Mouse (Mus musculus): ENCODE data around the gene Fau. TPM values are rescaled to one million over a fixed set of nuclear protein-coding genes. Genes with fewer than 3 reads are reported as not detected.

Gene Fau
- polyA plus RNA-seq, 1 experiment from 2014 or later = 773 TPM

GRCm38 (mm10) chr19:6069851-6070250, 12.2 kb downstream of the Fau start:
- no peak overlapping the region for H3K4me3 ChIP-seq (ENCODE audit: low read depth, low read length)
- no peak overlapping the region for H3K9ac ChIP-seq (replicated peaks; ENCODE audit: low read length)
- H3K27me3 ChIP-seq (ENCODE audit: control insufficient read depth, insufficient read depth, low read length) = no peaks in the 10 kb centered on the region
- no peak overlapping the region for H3K4me2 ChIP-seq (ENCODE audit: low read depth, low read length)
- H3K36me3 ChIP-seq (replicated peaks; ENCODE audit: control insufficient read depth, insufficient read depth, low read depth, low read length) = no peaks in the 10 kb centered on the region; the same call in none of the 2 replicates
- DNase-seq (ENCODE audit: low spot score) (no peak), ATAC-seq (replicated peaks; ENCODE audit: insufficient number of reproducible peaks, low FRiP score, low TSS enrichment, low read depth) (no peak)
- H3K27ac ChIP-seq (replicated peaks; ENCODE audit: low read depth, low read length) = no peak overlapping the region
- H3K9me3 ChIP-seq (replicated peaks; ENCODE audit: control insufficient read depth, low read length) = no peaks in the 10 kb centered on the region
- H3K4me1 ChIP-seq (ENCODE audit: control insufficient read depth, insufficient read depth, low read length) = peaks cover 2% of the 10 kb centered on the region
- 92% methylated on average over 10 of the region's 10 CpGs for WGBS

- no peaks in the 10 kb centered on the region for H3K9me3 ChIP-seq (replicated peaks; ENCODE audit: control insufficient read depth, low read length)
- WGBS = 91% methylated on average over 31 of the region's 31 CpGs
- no peak overlapping the region for H3K27ac ChIP-seq (replicated peaks; ENCODE audit: low read depth, low read length)
- H3K4me2 ChIP-seq (ENCODE audit: low read depth, low read length) = no peak overlapping the region
- no peak overlapping the region for H3K9ac ChIP-seq (replicated peaks; ENCODE audit: low read length)
- ATAC-seq (replicated peaks; ENCODE audit: insufficient number of reproducible peaks, low FRiP score, low TSS enrichment, low read depth) = no peak
- peaks cover 2% of the 10 kb centered on the region for H3K4me1 ChIP-seq (ENCODE audit: control insufficient read depth, insufficient read depth, low read length)
- DNase-seq (ENCODE audit: low spot score) = no peak
- no peak overlapping the region for H3K4me3 ChIP-seq (ENCODE audit: low read depth, low read length)
- no peaks in the 10 kb centered on the region for H3K27me3 ChIP-seq (ENCODE audit: control insufficient read depth, insufficient read depth, low read length)
- H3K36me3 ChIP-seq (replicated peaks; ENCODE audit: control insufficient read depth, insufficient read depth, low read depth, low read length) = no peaks in the 10 kb centered on the region; the same call in none of the 2 replicates
Measured at GRCm38 (mm10) chr19:6070571-6071250, 13.1 kb downstream of the Fau start.

- H3K27me3 ChIP-seq (ENCODE audit: control insufficient read depth, insufficient read depth, low read length) = no peaks in the 10 kb centered on the region
- WGBS = 93% methylated on average over 19 of the region's 19 CpGs
- no peak overlapping the region for H3K4me3 ChIP-seq (ENCODE audit: low read depth, low read length)
- H3K4me2 ChIP-seq (ENCODE audit: low read depth, low read length) = no peak overlapping the region
- no peaks in the 10 kb centered on the region for H3K9me3 ChIP-seq (replicated peaks; ENCODE audit: control insufficient read depth, low read length)
- ATAC-seq (replicated peaks; ENCODE audit: insufficient number of reproducible peaks, low FRiP score, low TSS enrichment, low read depth) (no peak), DNase-seq (ENCODE audit: low spot score) (no peak)
- no peaks in the 10 kb centered on the region; the same call in none of the 2 replicates for H3K36me3 ChIP-seq (replicated peaks; ENCODE audit: control insufficient read depth, insufficient read depth, low read depth, low read length)
- no peak overlapping the region for H3K9ac ChIP-seq (replicated peaks; ENCODE audit: low read length)
- H3K27ac ChIP-seq (replicated peaks; ENCODE audit: low read depth, low read length) = no peak overlapping the region
- peaks cover 2% of the 10 kb centered on the region for H3K4me1 ChIP-seq (ENCODE audit: control insufficient read depth, insufficient read depth, low read length)
Measured at GRCm38 (mm10) chr19:6071261-6071660, 13.6 kb downstream of the Fau start.

GRCm38 (mm10) chr19:6073889-6074288, 16.2 kb downstream of the Fau start:
- ATAC-seq (replicated peaks; ENCODE audit: insufficient number of reproducible peaks, low FRiP score, low TSS enrichment, low read depth) (no peak), DNase-seq (ENCODE audit: low spot score) (no peak)
- H3K27me3 ChIP-seq (ENCODE audit: control insufficient read depth, insufficient read depth, low read length) = no peaks in the 10 kb centered on the region
- H3K9me3 ChIP-seq (replicated peaks; ENCODE audit: control insufficient read depth, low read length) = no peaks in the 10 kb centered on the region
- H3K27ac ChIP-seq (replicated peaks; ENCODE audit: low read depth, low read length) = no peak overlapping the region
- no peak overlapping the region for H3K4me3 ChIP-seq (ENCODE audit: low read depth, low read length)
- H3K9ac ChIP-seq (replicated peaks; ENCODE audit: low read length) = no peak overlapping the region
- 91% methylated on average over 5 of the region's 5 CpGs for WGBS
- no peaks in the 10 kb centered on the region; the same call in 1 of the 2 replicates for H3K4me1 ChIP-seq (ENCODE audit: control insufficient read depth, insufficient read depth, low read length)
- no peaks in the 10 kb centered on the region; the same call in none of the 2 replicates for H3K36me3 ChIP-seq (replicated peaks; ENCODE audit: control insufficient read depth, insufficient read depth, low read depth, low read length)
- no peak overlapping the region for H3K4me2 ChIP-seq (ENCODE audit: low read depth, low read length)

- Histone ChIP-seq H3K36me3 (replicated peaks; ENCODE audit: control insufficient read depth, insufficient read depth, low read depth, low read length) (no peaks in the 10 kb centered on the region; the same call in 1 of the 2 replicates), H3K4me2 (ENCODE audit: low read depth, low read length) (peak within 1 kb of the TSS; percentile 77), H3K4me3 (ENCODE audit: low read depth, low read length) (peak within 1 kb of the TSS; percentile 72), H3K27ac (replicated peaks; ENCODE audit: low read depth, low read length) (peak within 1 kb of the TSS; percentile 53; the same call in 1 of the 2 replicates), H3K9ac (replicated peaks; ENCODE audit: low read length) (peak within 1 kb of the TSS; percentile 86), H3K27me3 (ENCODE audit: control insufficient read depth, insufficient read depth, low read length) (no peaks in the 10 kb centered on the region), H3K4me1 (ENCODE audit: control insufficient read depth, insufficient read depth, low read length) (no peaks in the 10 kb centered on the region), H3K9me3 (replicated peaks; ENCODE audit: control insufficient read depth, low read length) (no peaks in the 10 kb centered on the region)
- under 1% methylated on average over 33 of the region's 33 CpGs for WGBS
- DNase-seq (ENCODE audit: low spot score) (peak; percentile 93), ATAC-seq (replicated peaks; ENCODE audit: insufficient number of reproducible peaks, low FRiP score, low TSS enrichment, low read depth) (peak; percentile 71)
Measured at GRCm38 (mm10) chr19:6076564-6077393, 19.1 kb downstream of the Fau start, which contains the start of gene Vps51. Gene Vps51 (minus strand): TSS chr19:6077231.

GRCm38 (mm10) chr19:6079983-6080480, 22.4 kb downstream of the Fau start, which contains the start of gene Tmem262:
Gene Tmem262 (plus strand): TSS chr19:6080033.
- Histone ChIP-seq H3K27ac (replicated peaks; ENCODE audit: low read depth, low read length) (no peak within 1 kb of the TSS), H3K4me1 (ENCODE audit: control insufficient read depth, insufficient read depth, low read length) (no peaks in the 10 kb centered on the region), H3K36me3 (replicated peaks; ENCODE audit: control insufficient read depth, insufficient read depth, low read depth, low read length) (peaks cover 3% of the 10 kb centered on the region; the same call in 1 of the 2 replicates), H3K9ac (replicated peaks; ENCODE audit: low read length) (no peak within 1 kb of the TSS; the same call in 1 of the 2 replicates), H3K4me3 (ENCODE audit: low read depth, low read length) (no peak within 1 kb of the TSS), H3K4me2 (ENCODE audit: low read depth, low read length) (no peak within 1 kb of the TSS; the same call in 1 of the 2 replicates), H3K27me3 (ENCODE audit: control insufficient read depth, insufficient read depth, low read length) (no peaks in the 10 kb centered on the region), H3K9me3 (replicated peaks; ENCODE audit: control insufficient read depth, low read length) (no peaks in the 10 kb centered on the region)
- ATAC-seq (replicated peaks; ENCODE audit: insufficient number of reproducible peaks, low FRiP score, low TSS enrichment, low read depth) (no peak), DNase-seq (ENCODE audit: low spot score) (no peak)
- 92% methylated on average over 12 of the region's 12 CpGs for WGBS

- DNase-seq (ENCODE audit: low spot score) = no peak
- 87% methylated on average over 9 of the region's 9 CpGs for WGBS
- Histone ChIP-seq H3K4me3 (ENCODE audit: low read depth, low read length) (no peak within 1 kb of the TSS), H3K36me3 (replicated peaks; ENCODE audit: control insufficient read depth, insufficient read depth, low read depth, low read length) (peaks cover 4% of the 10 kb centered on the region), H3K9me3 (replicated peaks; ENCODE audit: control insufficient read depth, low read length) (no peaks in the 10 kb centered on the region), H3K4me1 (ENCODE audit: control insufficient read depth, insufficient read depth, low read length) (no peaks in the 10 kb centered on the region), H3K27me3 (ENCODE audit: control insufficient read depth, insufficient read depth, low read length) (no peaks in the 10 kb centered on the region), H3K27ac (replicated peaks; ENCODE audit: low read depth, low read length) (no peak within 1 kb of the TSS), H3K9ac (replicated peaks; ENCODE audit: low read length) (no peak within 1 kb of the TSS), H3K4me2 (ENCODE audit: low read depth, low read length) (no peak within 1 kb of the TSS)
- no peak for ATAC-seq (replicated peaks; ENCODE audit: insufficient number of reproducible peaks, low FRiP score, low TSS enrichment, low read depth)
Measured at GRCm38 (mm10) chr19:6082156-6082555, 24.5 kb downstream of the Fau start, which contains the start of gene Gm28374. Gene Gm28374 (minus strand): TSS chr19:6082256.

Data from embryonic facial prominence, embryonic 11.5 days (tissue).